Mouse (Mus musculus) G1E-ER4 (cell line): ENCODE measurements around the gene Ltbp4. TPM values are rescaled to one million over a fixed set of nuclear protein-coding genes. Genes with fewer than 3 reads are reported as not detected.

ENCODE experiments used
- GATA1 ChIP-seq: IDR thresholded peaks from one replicate; pipeline ENCODE4 v1.8.0; 2012; ENCODE audit warnings: low read length, inconsistent platforms
- polyA plus RNA-seq: library from polyadenylated mRNA; stranded (reverse); fragments of >175 nt; gene quantifications from 2 replicates; pipeline ENCODE4 v1.2.3, GENCODE M21; 2012

Ltbp4 gene
- polyA plus RNA-seq, 1 experiment, result 1.5 TPM

DNA sequence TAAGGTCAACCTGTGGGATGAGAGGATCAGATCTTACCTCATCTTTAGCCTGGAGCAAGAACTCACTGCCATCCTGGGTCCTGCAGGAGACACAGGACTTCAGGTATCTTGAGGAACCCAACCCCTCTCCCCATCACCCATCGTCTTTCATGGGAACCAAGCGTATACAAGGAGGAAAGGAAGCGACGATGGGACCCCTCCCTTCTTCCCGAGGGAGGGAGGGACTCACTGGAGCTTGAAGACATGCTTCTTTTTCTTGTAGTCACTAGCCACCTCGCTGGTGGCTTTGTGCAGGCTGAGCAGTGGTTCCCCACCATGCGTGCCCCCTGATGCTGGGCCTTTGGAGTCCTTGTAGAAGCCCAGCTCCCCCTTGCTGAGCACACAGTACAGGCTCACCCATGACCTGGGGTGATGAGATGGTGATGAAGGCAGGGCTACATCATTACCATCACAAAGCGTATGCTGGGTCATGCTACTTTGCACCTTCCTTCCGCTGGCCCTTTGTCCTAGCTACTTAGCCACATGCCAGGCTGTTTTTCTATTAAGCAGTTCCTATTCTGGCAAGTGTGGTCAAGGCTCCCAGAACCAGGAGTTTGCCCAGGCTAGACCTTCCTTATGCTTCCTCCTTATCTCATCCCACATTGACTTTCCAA, 22.3 kb upstream of the Ltbp4 start:
- no peak for TF ChIP-seq GATA1

DNA sequence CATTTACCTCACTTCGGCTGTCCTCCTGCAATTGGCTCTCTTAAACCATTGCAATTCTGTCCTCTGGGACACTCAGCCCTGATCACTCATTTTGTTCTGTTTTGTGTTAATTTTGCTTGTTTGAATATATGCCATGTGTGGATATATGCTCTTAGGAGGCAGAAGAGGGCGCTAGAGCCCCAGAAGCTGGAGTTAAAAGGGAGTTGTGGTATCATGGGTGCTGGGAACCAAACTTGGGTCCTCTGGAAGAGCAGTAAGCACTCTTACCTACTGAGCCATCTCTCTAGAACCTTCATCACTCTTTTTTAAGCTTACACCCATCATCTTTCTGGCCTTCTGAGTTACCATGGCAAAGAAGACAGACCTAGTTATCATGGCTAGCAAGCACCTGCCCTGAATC, 21.7 kb upstream of the Ltbp4 start:
- no peak for TF ChIP-seq GATA1

DNA sequence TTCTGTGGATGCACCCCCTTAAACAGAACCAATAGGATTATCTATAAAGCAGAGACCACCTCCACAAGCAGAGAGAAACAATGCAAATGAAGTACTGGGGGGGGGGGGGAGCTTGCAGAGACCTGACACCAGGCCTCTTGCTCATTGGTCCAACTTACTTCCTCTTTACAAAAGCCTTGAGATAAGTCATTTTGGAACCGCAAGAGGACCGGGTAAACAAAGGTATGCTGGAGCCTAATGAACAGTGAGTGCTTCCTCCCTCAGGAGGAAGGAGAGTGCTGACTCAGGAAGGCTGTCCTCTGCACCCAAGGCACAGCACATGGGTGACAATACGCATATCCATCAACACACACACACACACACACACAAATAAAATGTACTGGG, 20.1 kb upstream of the Ltbp4 start:
- TF ChIP-seq GATA1, result no peak

DNA sequence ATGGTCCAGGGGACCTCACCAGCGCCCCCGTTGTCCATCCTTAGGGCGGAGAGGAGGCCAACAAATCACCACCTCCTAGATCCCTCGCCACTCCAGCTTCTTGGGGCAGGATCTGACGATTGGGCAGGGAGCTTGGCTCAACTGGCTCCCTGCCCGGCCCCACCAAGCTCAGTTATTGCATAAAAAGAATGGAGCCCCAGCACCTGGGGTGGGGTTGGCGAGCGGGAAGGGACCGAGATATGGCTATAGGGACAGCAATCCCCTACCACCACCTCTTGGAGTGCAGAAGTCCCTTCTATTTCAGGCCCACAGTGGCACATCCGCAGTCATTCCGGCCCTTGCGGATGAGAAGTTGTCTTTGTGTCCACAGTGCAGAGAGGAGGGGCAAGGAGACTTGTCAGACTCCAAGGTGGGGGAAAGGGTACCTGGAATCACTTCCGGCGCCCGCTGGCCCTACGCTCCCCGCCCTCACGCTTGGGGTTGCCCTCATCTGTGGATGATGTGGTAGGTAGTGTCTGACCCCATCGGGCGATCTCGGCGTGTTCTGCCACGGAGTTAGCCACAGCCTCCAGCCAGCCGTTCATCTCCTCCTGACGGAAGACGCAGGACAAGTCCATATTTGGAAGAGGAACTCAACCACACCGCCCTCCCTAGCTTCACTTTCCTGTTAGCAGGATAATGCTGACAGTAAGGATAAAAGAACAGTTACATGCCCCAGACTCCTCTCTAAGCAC, 19.5 kb upstream of the Ltbp4 start, which contains the start of gene Gm20479:
Gm20479 (minus strand) TSS at position 559 of the 734 bp plus-strand sequence.
- TF ChIP-seq GATA1, result no peak

DNA sequence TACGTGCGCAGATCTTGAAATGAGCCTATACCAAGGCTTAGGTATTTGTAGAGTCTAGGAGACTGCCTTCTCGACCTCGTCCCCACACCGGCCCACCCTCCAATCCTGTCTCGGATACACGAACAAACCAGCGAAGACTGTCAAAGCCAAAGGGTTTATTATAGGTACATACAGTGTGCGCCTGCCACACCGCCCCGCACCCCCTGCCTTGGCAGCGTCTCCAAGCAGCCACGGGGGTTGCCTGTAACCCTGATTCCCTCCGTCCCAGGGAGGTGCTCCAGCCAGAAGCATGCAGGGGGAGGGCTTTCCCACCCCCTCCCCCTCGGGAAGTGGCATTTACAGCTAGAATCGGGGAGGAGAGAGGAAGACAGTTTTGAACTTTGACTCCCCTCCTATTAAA, 18.8 kb upstream of the Ltbp4 start:
- no peak for TF ChIP-seq GATA1

DNA sequence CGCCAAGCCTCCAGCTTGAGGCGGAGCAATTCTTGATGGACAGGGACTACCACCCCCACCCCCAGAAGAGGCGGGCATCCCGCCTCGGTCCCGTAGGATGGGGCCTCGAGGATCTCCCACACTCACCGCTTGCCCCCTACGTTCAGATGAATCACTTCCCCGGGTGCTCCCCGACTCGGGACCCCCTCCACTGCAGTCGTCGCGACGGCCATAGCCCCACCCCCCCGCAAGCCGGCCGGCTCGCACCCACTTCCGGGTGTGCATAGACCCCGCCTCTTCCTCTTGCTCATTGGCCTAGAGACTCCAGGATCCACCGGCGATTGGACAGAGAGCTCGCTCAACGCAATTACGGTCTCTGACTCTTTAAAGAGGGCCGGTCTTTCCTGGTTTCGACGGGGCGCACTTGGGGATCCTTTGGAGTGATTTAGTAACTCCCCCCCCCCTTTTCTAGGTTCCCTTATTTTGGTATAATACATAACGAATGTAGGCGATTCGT, 18.3 kb upstream of the Ltbp4 start, which contains the start of gene Shkbp1:
Shkbp1 (minus strand) TSS at position 275 of the 496 bp plus-strand sequence.
- no peak for TF ChIP-seq GATA1

DNA sequence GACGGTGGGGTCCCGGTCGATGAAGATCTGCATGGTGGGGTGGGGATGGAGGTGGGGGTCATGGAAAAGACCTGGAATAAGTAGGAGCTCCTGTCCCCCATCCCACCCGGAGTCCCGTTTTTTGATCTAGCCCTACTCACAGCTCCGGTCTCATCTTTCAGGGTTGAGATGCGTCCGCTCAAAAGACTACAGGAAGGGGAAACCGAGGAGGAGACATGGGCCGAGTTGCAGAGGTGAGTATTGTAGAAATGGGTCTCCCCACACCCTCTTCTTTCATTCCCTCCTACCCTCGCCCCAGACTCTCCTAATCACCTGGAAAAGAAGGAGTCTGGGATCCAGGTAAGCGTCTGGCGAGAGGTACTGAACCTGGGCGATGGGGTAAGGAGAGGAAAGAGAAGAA, 17.8 kb upstream of the Ltbp4 start:
- TF ChIP-seq GATA1, result no peak

DNA sequence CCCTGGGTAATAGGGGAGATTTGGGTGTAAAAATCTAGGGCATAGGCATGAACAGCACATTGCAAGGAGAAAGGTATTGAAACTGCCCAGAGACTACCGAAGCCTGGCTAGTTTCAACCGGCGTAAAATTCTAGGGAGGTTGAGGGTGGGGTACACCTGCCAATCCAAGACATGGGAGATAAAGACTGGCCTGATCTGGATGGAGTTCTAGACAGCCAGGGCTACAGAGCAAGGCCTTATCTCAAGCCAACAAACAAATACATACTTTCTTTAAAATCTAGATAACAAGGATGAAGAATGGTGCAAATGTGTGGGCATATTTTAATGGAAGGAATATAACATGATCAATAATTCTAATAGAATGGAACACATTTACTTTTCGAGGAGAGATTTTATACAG, 17.3 kb upstream of the Ltbp4 start:
- TF ChIP-seq GATA1, result peak; percentile 43

DNA sequence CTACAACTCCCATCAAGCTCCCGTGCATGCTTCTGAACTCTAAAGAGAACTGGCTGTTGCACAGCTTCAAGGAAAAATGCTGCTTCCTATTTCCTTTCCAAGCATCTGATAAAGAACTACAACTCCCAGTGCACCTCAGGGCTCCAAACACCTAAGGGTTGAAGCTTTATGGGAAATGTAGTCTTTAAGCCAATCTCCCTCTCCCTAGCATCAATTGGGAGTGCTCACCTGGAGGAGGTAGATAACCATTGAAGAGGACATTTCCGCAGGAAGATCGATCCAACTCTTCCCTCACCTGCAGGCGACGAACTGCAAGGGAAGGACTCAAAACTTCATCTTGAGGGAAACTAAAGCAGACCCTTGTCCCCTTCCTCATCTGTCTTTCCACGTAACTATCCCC, 16.7 kb upstream of the Ltbp4 start:
- no peak for TF ChIP-seq GATA1

DNA sequence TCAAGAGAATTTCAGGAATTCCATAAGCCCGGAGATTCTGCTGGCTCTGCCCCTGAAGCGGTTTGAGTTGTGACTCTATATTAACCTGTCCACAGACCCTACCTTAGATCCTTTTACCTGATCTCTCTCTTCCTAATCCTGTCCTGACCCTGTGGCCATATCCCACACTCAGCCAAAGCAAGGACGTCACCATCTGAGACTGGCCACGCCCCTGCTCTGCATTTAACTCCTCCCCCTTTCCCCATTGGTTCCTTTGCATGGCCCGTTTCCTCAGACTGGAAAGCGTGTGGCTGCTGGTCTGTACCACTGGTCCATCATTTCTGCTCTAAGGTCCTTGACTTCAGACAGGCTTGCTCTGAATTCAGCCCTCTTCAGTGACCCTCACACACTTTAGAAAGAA, 8.0 kb upstream of the Ltbp4 start:
- no peak for TF ChIP-seq GATA1

DNA sequence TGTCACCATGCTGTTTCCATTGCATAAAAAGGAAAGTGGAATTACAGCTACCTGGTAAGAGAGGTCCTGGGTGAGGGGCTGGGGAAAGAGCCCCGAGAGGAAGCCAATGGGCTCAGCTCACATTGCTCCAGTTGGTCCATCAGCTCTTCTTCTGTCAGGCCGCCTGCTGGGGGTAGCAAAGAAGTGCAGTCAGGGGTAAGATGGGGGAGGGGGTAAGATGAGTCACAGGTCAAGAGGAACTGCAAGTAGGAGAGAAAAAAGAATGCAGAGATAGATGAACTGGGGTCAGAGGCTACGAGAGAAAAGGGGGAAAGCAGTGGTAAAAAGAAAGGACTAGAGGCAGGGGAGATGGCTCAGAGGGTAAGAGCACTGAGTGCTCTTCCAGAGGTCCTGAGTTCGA, 5.1 kb upstream of the Ltbp4 start:
- TF ChIP-seq GATA1, result no peak

DNA sequence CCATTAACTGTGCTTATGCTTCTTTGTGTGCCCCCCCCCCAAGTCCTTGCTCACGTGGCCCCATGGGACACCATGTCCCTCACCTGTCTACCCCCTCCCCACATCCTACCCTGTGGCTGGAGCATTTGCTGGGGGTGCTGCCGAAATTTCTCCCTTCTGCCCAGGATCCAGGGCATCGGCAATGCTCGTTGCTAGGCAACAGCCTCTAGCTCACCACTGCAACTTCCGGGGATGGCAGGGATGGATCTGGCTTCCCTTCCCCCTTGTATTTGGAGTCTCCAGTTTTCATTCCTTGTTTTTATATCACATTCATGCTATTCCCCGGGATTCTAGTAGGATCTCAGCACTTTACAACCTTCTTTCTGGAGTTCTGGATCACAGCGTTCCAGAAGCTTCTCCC, 2.0 kb upstream of the Ltbp4 start:
- TF ChIP-seq GATA1, result no peak

DNA sequence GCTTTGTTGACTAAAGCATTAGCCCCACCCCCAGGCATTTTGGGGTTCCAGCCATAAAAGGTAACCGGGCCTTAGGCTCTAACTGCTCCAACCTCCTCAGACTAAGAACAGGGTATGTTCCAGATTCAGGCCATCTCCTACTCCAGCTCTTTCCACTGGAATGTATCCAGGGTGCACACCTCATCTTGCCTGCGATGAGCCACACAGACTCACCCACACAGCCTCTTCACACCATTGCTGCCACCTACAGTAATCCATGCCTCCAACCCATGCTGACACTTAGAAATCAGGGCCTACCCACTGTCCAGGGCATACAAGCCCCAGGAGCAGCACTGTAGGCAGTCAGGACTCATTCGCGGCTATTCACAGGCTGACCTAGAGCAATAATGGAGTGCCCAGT, 1.6 kb upstream of the Ltbp4 start:
- TF ChIP-seq GATA1, result no peak

DNA sequence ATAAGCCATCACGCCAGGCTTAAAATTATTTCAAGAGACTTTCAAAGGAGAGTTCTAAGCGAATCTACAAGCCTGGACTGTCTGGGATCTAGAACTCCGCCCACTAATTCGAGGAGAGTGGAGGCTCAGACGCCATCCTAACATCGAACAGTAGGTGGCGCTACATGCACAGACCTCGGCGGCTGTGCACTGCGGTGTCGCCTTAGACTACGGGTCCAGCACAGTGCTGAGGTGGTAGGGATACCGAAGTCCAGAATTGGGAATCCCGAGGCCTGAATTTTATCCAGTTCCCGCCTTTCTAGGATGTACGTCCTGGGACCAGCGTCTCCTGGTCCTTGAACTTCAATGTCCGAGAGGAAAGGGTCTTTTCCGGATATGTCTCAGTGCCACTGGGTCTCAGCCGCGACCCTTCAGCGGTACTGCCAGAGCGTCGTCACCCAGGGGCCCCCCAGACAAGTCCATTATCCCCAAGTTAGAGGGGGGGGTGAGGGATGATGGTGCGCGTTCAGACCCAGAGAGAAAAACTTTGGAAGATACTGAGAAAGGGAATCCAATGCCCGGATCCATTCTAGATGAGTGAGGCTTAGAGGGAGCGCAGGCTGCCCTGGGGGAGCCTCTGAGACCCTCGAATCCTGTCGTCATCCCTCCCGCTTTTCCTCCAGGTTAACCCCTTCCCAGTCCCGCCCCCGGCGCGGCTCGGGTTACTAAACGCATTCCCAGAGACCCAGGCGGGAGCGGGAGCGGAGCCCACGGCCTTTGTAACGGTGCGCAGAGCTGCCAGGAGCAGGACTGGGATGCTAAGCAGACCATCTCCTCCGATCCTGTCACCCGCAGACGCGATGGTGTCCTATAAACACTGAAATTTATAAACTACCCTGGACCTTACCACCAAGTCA, 1.3 kb downstream of the Ltbp4 start:
- TF ChIP-seq GATA1, result no peak

DNA sequence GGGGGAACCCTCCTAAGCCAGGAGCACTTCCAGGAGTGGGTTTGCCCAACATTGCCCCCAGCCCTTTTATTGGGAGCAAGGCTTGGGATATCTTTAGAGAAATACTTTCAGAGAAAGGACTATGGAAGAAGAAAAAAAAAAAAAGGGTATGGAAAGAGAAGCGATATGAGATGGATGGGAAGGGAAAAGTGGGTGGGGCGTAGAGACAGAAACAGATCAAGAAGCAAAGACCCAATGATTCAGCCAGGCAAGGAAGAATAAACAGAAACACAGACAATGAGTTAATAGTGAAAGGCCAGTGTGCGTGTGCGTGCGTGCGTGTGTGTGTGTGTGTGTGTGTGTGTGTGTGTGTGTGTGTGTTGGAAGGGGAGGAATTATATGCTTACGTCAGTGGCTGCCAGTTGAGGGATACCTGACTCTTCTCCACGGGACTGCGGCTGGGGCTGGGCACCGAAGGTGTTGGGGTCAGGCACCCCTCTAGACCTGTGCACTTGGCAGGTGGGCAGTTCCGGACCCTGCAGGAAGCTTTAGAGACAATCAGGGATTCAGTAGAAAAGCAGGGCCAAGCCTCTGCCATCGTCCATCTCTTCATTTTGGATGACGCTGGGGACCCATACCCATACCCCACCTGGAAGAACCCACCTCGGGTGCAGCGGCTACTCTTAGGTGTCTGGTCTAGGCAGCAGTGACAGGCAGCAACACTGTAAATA, 2.3 kb downstream of the Ltbp4 start:
- no peak for TF ChIP-seq GATA1
